Mouse (Mus musculus) activated CD4-positive, CD25-positive, alpha-beta regulatory T cell, adult 4 months (primary cell): Measurements from ENCODE around the gene Tfap2c. TPM values are rescaled to one million over a fixed set of nuclear protein-coding genes. Genes with fewer than 3 reads are reported as not detected.

Source experiments
- polyA plus RNA-seq, 2 experiments: library from polyadenylated mRNA; unstranded; fragments of 100-300 nt; shearing (Covaris generic); gene quantifications; one replicate each; pipeline ENCODE4 v1.2.1; 2017

Tfap2c gene
- polyA plus RNA-seq, 2 experiments from 2014 or later: not detected

Other genes with a start within 250 kb of the Tfap2c start
- 10 to 100 TPM in 1 of 2 experiments, 1 to 10 TPM in 1; 8.5 to 10.6 TPM for gene Fam210b, start 204.0 kb upstream of the Tfap2c start, polyA plus RNA-seq
- gene Aurka, start 179.1 kb upstream of the Tfap2c start, polyA plus RNA-seq: 10 to 100 TPM; 14.6 to 18.4 TPM
- 10 to 100 TPM; 32.3 to 35.7 TPM for gene Cstf1, start 178.9 kb upstream of the Tfap2c start, polyA plus RNA-seq
- 1 to 10 TPM; 7.8 to 9.3 TPM for gene Cass4, start 155.8 kb upstream of the Tfap2c start, polyA plus RNA-seq
- 100 to 1,000 TPM in 1 of 2 experiments, 10 to 100 TPM in 1; 99.4 to 120 TPM for gene Rtf2, start 109.0 kb upstream of the Tfap2c start, polyA plus RNA-seq
- 1 to 10 TPM; 4.0 to 7.4 TPM for gene Gcnt7, start 91.0 kb upstream of the Tfap2c start, polyA plus RNA-seq
- gene Fam209, start 77.1 kb upstream of the Tfap2c start, polyA plus RNA-seq: 1 to 10 TPM; 1.6 to 1.9 TPM